Mouse (Mus musculus): ENCODE results near the gene Zfp184.

Zfp184 gene

GRCm38 (mm10) chr13:21984486-21984885 lies 39.6 kb downstream of the Zfp184 start:
- DNase-seq (ENCODE audit: low read depth, low spot score) = no peak

- no peak for DNase-seq (ENCODE audit: low read depth, low spot score)
These were observed 47.7 kb downstream of the Zfp184 start for GRCm38 (mm10) chr13:21992550-21992949.

- DNase-seq (ENCODE audit: low read depth, low spot score) = no peak
These were observed 49.3 kb downstream of the Zfp184 start for GRCm38 (mm10) chr13:21993957-21994738.

GRCm38 (mm10) chr13:21994896-21995295 lies 50.0 kb downstream of the Zfp184 start:
- no peak for DNase-seq (ENCODE audit: low read depth, low spot score)

- no peak for DNase-seq (ENCODE audit: low read depth, low spot score)
These were observed 50.5 kb downstream of the Zfp184 start for GRCm38 (mm10) chr13:21995331-21995914.

GRCm38 (mm10) chr13:21996101-21996839 lies 51.4 kb downstream of the Zfp184 start:
- DNase-seq (ENCODE audit: low read depth, low spot score) = no peak

GRCm38 (mm10) chr13:21996840-21997185 lies 51.9 kb downstream of the Zfp184 start:
- DNase-seq (ENCODE audit: low read depth, low spot score) = no peak

DNA sequence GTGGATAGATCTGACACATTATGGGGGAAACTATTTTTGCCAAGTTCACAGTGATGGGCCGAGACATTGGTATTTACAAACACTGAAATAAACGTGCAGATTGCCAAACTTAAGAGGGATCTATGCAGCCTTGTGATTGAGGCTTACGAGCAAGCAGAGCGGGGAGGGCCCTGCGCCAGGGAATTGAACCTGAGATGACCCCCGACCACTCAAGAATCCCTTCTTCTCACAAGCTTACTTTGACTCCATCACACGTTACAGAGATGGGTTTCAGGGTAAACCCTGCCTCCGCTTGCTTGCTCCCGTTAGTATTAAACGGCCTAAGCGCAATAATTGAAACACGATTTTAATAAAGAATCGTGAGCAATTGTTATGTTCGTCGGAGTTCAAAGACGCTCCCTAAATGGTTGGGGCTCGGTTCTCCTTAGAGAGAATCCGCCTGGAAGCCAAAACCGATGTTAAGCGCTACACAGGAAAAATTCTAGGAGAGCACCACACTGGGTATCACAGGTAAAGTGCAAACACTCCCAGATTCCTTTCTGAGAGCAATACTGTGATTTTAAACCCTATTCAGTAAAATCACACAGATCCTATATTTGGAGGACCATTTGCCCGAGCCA lies 52.4 kb downstream of the Zfp184 start:
- no peak for DNase-seq (ENCODE audit: low read depth, low spot score)

DNA sequence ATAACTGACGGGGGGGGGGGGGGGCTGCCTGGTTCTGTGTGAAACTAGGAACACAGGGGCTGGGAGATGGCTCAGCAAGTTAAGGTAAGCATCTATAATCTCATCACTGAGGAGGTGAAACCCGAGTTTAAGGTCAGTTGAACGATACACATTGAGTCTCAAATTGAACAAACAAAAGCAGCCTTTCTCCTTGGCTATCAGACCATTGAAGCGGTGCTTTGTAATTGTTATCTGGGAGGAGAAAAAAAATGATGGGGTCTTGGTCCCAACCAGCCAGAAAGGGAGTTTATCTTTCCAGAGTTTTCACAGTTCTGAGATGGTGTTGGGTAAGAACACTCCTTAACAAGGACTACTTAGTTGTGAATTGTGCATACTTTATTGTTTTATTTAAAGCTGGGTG lies 52.9 kb downstream of the Zfp184 start:
- no peak for DNase-seq (ENCODE audit: low read depth, low spot score)

DNA sequence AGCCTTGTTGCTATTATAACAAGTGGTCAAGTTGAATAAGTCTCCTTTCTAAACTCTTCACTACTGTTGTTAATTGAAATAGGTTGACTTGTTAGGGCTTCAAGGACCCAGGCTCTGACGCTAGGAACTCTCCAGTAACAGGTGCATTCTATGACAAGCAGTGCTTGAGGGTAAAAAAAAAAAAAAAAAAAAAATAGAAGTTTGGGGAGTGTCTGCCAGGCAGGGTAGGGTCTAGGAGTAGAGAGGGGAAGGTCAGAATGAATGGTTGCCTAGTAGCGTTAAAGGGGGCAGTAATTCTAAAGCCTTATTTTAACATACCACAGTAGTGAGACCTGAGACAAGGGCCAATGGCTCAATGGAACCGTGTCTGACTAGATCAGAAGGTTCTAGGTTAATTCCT lies 53.5 kb downstream of the Zfp184 start:
- no peak for DNase-seq (ENCODE audit: low read depth, low spot score)

GRCm38 (mm10) chr13:21999147-21999546 lies 54.3 kb downstream of the Zfp184 start:
- no peak for DNase-seq (ENCODE audit: low read depth, low spot score)

GRCm38 (mm10) chr13:22001346-22001745 lies 56.5 kb downstream of the Zfp184 start:
- no peak for DNase-seq (ENCODE audit: low read depth, low spot score)

GRCm38 (mm10) chr13:22001823-22002222 lies 56.9 kb downstream of the Zfp184 start:
- DNase-seq (ENCODE audit: low read depth, low spot score) = no peak

DNA sequence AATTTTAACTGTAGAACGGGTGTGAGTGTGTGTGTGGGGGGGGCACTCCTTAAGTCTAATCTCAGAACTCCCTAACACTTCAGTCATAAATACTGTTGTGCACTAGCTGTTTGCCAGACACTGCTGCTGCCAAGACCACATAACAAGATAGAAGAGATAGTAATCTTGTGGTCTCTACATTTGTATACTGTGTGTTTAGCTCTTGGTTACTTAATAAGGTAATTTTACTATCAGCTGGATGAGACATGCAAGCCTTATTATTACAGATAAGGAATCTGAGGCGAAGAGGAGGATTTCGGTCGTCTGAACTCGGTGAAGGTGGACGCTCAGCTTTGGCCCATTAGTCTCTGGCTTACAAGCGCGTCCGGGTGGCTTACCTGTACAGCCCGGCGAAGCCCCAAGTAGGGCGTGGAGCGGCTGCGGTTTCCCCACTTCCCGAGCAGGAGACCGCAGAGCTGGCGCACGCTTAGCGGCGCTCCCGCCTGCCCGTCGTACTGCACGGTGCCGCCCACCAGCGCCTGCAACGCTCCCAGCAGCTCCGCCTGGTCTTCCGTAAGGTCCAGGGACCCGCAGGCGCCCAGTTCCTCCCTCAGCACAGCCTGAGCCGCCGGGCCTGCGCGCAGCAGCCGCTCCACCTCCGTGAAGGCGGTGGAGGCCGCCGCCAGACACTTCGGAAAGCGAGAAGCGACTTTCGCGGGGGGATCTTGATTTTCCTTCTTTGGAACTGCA lies 60.9 kb downstream of the Zfp184 start:
- DNase-seq (ENCODE audit: low read depth, low spot score) = no peak

DNA sequence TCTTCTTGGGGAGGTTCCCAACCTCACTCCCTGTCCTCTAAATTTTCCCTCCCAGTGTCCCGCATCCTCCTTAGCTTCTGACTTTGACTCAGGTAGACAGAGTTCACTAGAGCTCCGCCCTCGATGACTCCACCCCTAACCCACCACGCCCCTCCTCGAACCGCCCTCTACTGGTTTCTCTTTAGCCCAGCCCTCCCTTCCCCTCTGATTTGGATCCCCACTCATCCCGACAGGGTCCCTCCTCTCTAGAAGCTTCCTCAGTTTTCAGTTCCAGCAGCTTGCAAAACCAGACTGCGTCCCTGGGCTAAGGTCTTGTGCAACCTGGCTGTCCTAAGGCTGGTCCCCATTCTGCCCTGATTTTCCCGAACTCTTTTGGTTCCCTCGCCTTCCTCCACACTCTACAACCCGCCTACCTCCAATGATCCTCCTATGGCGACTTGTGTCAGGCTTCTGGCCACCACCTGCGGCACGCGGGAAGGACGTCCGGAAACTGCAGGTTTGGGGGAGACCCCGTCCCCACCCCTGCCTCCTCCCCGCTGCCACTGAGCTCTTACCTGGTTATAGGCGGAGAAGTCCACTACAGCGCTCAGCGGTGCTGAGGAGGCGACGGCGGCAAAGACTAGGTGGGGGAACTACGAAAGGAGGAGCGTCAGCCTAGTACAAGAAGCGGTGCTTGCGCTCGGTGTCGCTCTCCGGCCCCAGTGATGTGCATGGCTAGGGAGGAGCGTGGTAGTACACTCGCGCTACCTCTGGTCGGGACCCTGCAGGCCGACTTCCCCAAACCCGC lies 61.6 kb downstream of the Zfp184 start:
- no peak for DNase-seq (ENCODE audit: low read depth, low spot score)

GRCm38 (mm10) chr13:22007121-22007510 lies 62.2 kb downstream of the Zfp184 start:
- DNase-seq (ENCODE audit: low read depth, low spot score) = no peak

DNA sequence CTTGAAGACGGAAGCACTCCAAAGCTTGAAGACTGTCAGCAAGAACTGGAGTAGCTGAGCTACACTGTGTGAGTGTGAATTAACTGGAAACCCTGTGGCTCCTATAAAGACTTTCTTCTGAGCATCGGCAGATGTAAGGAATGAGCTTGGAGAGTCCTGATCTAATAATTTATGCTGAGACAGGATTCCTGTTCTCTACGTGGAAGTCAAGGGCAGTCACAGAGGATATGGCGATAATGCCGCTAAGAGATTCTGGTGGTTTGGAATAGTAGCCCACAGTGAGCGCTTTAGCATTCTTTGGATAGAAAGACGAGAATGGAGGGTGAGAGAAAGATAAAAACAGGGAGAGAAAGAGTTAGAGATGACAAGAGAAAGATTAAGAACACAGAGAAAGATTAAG lies 63.0 kb downstream of the Zfp184 start:
- DNase-seq (ENCODE audit: low read depth, low spot score) = no peak

GRCm38 (mm10) chr13:22008707-22009106 lies 63.8 kb downstream of the Zfp184 start:
- no peak for DNase-seq (ENCODE audit: low read depth, low spot score)

DNA sequence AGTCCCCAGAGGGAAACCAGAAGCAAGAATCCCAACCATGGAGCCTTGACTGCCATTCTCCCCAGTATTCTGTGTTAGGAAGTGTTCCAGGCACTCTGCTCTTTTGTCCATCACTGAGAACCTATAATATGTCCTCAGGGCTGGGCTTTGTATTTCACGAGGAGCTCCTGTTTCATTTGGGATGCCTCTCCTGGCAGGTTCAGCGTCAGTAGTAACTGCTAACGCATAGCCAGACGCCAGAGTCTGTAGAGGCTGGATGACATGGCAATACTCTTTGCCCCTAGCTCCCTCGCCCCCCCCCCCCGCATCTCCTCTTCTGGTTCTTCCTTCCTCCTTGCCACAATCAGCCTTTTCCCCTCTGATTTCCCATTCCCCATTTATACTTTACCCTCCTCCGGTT lies 64.7 kb downstream of the Zfp184 start, which contains the start of gene Prss16:
Prss16 (minus strand) TSS at position 101 of the 400 bp plus-strand sequence.
- DNase-seq (ENCODE audit: low read depth, low spot score) = no peak

Measured in retina, adult 2 months (tissue).